Mouse (Mus musculus) hindbrain, embryonic 13.5 days (tissue): Measurements from ENCODE around the gene Slc7a1. TPM values are rescaled to one million over a fixed set of nuclear protein-coding genes. Genes with fewer than 3 reads are reported as not detected.

Experiments
- ATAC-seq: fragments of 200-750 bp; cut with Nextera tagmentation; 2 replicates; pipeline ENCODE4 v1.8.0; 2017; ENCODE audit warnings: moderate TSS enrichment; ENCODE audit not compliant: low FRiP score
- H3K27ac ChIP-seq: fragments of 300-500 bp; sonication (generic); 2 replicates; pipeline ENCODE4 v1.5.1; 2015; ENCODE audit warnings: inconsistent platforms, mild to moderate bottlenecking, moderate library complexity
- H3K27me3 ChIP-seq: fragments of 300-500 bp; sonication (generic); 2 replicates; pipeline ENCODE4 v1.6.1; 2015; ENCODE audit warnings: mild to moderate bottlenecking, inconsistent platforms
- H3K36me3 ChIP-seq: fragments of 300-500 bp; sonication (generic); 2 replicates; pipeline ENCODE4 v1.6.1; 2015; ENCODE audit warnings: mild to moderate bottlenecking, inconsistent platforms
- H3K4me1 ChIP-seq: fragments of 300-500 bp; sonication (generic); replicated peaks from 2 replicates; pipeline ENCODE4 v1.6.1; 2015; ENCODE audit warnings: inconsistent platforms
- H3K4me2 ChIP-seq: fragments of 300-500 bp; sonication (generic); 2 replicates; pipeline ENCODE4 v1.6.1; 2015; ENCODE audit warnings: inconsistent platforms, mild to moderate bottlenecking, moderate library complexity
- H3K4me3 ChIP-seq: fragments of 300-500 bp; sonication (generic); 2 replicates; pipeline ENCODE4 v1.5.1; 2015; ENCODE audit warnings: mild to moderate bottlenecking, inconsistent platforms
- H3K9ac ChIP-seq: fragments of 300-500 bp; sonication (generic); 2 replicates; pipeline ENCODE4 v1.6.1; 2015; ENCODE audit warnings: mild to moderate bottlenecking, inconsistent platforms
- H3K9me3 ChIP-seq: fragments of 300-500 bp; sonication (generic); 2 replicates; pipeline ENCODE4 v1.6.1; 2016; ENCODE audit warnings: inconsistent platforms
- WGBS: fragments of 180-500 bp; shearing (Covaris S2); methylation state at CpG from one replicate; pipeline ENCODE4 v1.1.7; 2015; 5-methylcytosine and 5-hydroxymethylcytosine counted together
- polyA plus RNA-seq: library from polyadenylated mRNA; unstranded; fragments of >200 nt; fragmentation: Nextera tagmentation; extraction: Ambion mirVana; gene quantifications from 2 replicates; pipeline ENCODE4 v1.2.1, GENCODE M21; 2015

The Slc7a1 gene
- polyA plus RNA-seq, 1 experiment from 2014 or later: 29.6 TPM

GRCm38 (mm10) chr5:148377439-148378231, 22.1 kb downstream of the Slc7a1 start:
- no peak overlapping the region for H3K4me2 ChIP-seq
- no peaks in the 10 kb centered on the region for H3K4me1 ChIP-seq
- no peak overlapping the region for H3K9ac ChIP-seq
- H3K9me3 ChIP-seq: no peaks in the 10 kb centered on the region
- no peaks in the 10 kb centered on the region for H3K27me3 ChIP-seq
- H3K4me3 ChIP-seq: no peak overlapping the region
- no peak overlapping the region for H3K27ac ChIP-seq
- H3K36me3 ChIP-seq: no peaks in the 10 kb centered on the region
- ATAC-seq: no peak
- 93% methylated on average over 17 of the region's 17 CpGs for WGBS

GRCm38 (mm10) chr5:148376358-148376757, 23.3 kb downstream of the Slc7a1 start:
- no peak overlapping the region for H3K9ac ChIP-seq
- WGBS: 95% methylated on average over 8 of the region's 8 CpGs
- H3K27me3 ChIP-seq: no peaks in the 10 kb centered on the region
- no peak for ATAC-seq
- no peak overlapping the region for H3K27ac ChIP-seq
- no peaks in the 10 kb centered on the region for H3K36me3 ChIP-seq
- H3K4me3 ChIP-seq: no peak overlapping the region
- H3K4me1 ChIP-seq: no peaks in the 10 kb centered on the region
- H3K9me3 ChIP-seq: no peaks in the 10 kb centered on the region; the same call in 1 of the 2 replicates
- H3K4me2 ChIP-seq: no peak overlapping the region

GRCm38 (mm10) chr5:148375480-148375879, 24.2 kb downstream of the Slc7a1 start:
- H3K27me3 ChIP-seq: no peaks in the 10 kb centered on the region
- H3K4me1 ChIP-seq: no peaks in the 10 kb centered on the region
- H3K9me3 ChIP-seq: peaks cover 3% of the 10 kb centered on the region; the same call in 1 of the 2 replicates
- H3K36me3 ChIP-seq: no peaks in the 10 kb centered on the region
- no peak overlapping the region for H3K9ac ChIP-seq
- no peak for ATAC-seq
- WGBS: 76% methylated on average over 12 of the region's 12 CpGs
- no peak overlapping the region for H3K4me2 ChIP-seq
- no peak overlapping the region for H3K27ac ChIP-seq
- H3K4me3 ChIP-seq: no peak overlapping the region

GRCm38 (mm10) chr5:148373092-148373685, 26.5 kb downstream of the Slc7a1 start:
- peaks cover 3% of the 10 kb centered on the region; the same call in 1 of the 2 replicates for H3K9me3 ChIP-seq
- no peak overlapping the region for H3K27ac ChIP-seq
- H3K9ac ChIP-seq: no peak overlapping the region
- H3K4me2 ChIP-seq: no peak overlapping the region
- ATAC-seq: no peak
- 91% methylated on average over 9 of the region's 9 CpGs for WGBS
- no peaks in the 10 kb centered on the region; the same call in 1 of the 2 replicates for H3K36me3 ChIP-seq
- H3K4me1 ChIP-seq: no peaks in the 10 kb centered on the region
- H3K4me3 ChIP-seq: no peak overlapping the region
- no peaks in the 10 kb centered on the region for H3K27me3 ChIP-seq

- H3K9ac ChIP-seq: no peak overlapping the region
- H3K27ac ChIP-seq: no peak overlapping the region
- no peaks in the 10 kb centered on the region for H3K4me1 ChIP-seq
- H3K4me3 ChIP-seq: no peak overlapping the region
- no peaks in the 10 kb centered on the region for H3K27me3 ChIP-seq
- H3K4me2 ChIP-seq: no peak overlapping the region
- ATAC-seq: no peak
- WGBS: 88% methylated on average over 12 of the region's 12 CpGs
- H3K36me3 ChIP-seq: no peaks in the 10 kb centered on the region; the same call in 1 of the 2 replicates
- peaks cover 3% of the 10 kb centered on the region; the same call in 1 of the 2 replicates for H3K9me3 ChIP-seq
Measured at GRCm38 (mm10) chr5:148372005-148372917, 27.4 kb downstream of the Slc7a1 start.

- no peak for ATAC-seq
- Histone ChIP-seq H3K4me1 (no peaks in the 10 kb centered on the region), H3K27ac (no peak overlapping the region), H3K4me3 (no peak overlapping the region), H3K9me3 (peaks cover 3% of the 10 kb centered on the region; the same call in 1 of the 2 replicates), H3K9ac (no peak overlapping the region), H3K4me2 (no peak overlapping the region), H3K36me3 (no peaks in the 10 kb centered on the region; the same call in 1 of the 2 replicates), H3K27me3 (no peaks in the 10 kb centered on the region)
- WGBS: 92% methylated on average over 9 of the region's 9 CpGs
Measured at GRCm38 (mm10) chr5:148371375-148371774, 28.3 kb downstream of the Slc7a1 start.

GRCm38 (mm10) chr5:148370624-148371023, 29.1 kb downstream of the Slc7a1 start:
- 100% methylated on average over 1 of the region's 1 CpGs for WGBS
- Histone ChIP-seq H3K4me2 (no peak overlapping the region), H3K27ac (no peak overlapping the region), H3K9me3 (peaks cover 3% of the 10 kb centered on the region; the same call in 1 of the 2 replicates), H3K36me3 (no peaks in the 10 kb centered on the region; the same call in 1 of the 2 replicates), H3K4me1 (no peaks in the 10 kb centered on the region), H3K9ac (no peak overlapping the region), H3K27me3 (no peaks in the 10 kb centered on the region), H3K4me3 (no peak overlapping the region)
- no peak for ATAC-seq

GRCm38 (mm10) chr5:148369178-148369577, 30.5 kb downstream of the Slc7a1 start:
- no peak for ATAC-seq
- WGBS: 92% methylated on average over 3 of the region's 3 CpGs
- no peaks in the 10 kb centered on the region for H3K27me3 ChIP-seq

GRCm38 (mm10) chr5:148367816-148368215, 31.9 kb downstream of the Slc7a1 start:
- Histone ChIP-seq H3K9me3 (peaks cover 3% of the 10 kb centered on the region; the same call in 1 of the 2 replicates), H3K36me3 (peaks cover 2% of the 10 kb centered on the region; the same call in 1 of the 2 replicates), H3K27me3 (no peaks in the 10 kb centered on the region), H3K27ac (no peak overlapping the region), H3K4me3 (no peak overlapping the region), H3K4me1 (no peaks in the 10 kb centered on the region), H3K4me2 (no peak overlapping the region), H3K9ac (no peak overlapping the region)
- ATAC-seq: no peak
- 90% methylated on average over 3 of the region's 3 CpGs for WGBS

More at GRCm38 (mm10) chr5:148369178-148369577, 30.5 kb downstream of the Slc7a1 start:
- Histone ChIP-seq H3K36me3 (peaks cover 2% of the 10 kb centered on the region; the same call in 1 of the 2 replicates), H3K4me2 (no peak overlapping the region), H3K9me3 (peaks cover 3% of the 10 kb centered on the region; the same call in 1 of the 2 replicates), H3K4me1 (no peaks in the 10 kb centered on the region), H3K4me3 (no peak overlapping the region), H3K9ac (no peak overlapping the region), H3K27ac (no peak overlapping the region)

GRCm38 (mm10) chr5:148366455-148366854, 33.2 kb downstream of the Slc7a1 start:
- Histone ChIP-seq H3K36me3 (peaks cover 2% of the 10 kb centered on the region; the same call in 1 of the 2 replicates), H3K4me1 (no peaks in the 10 kb centered on the region), H3K9me3 (peaks cover 3% of the 10 kb centered on the region; the same call in 1 of the 2 replicates), H3K9ac (no peak overlapping the region), H3K4me3 (no peak overlapping the region), H3K4me2 (no peak overlapping the region), H3K27me3 (no peaks in the 10 kb centered on the region), H3K27ac (no peak overlapping the region)
- WGBS: 93% methylated on average over 9 of the region's 9 CpGs
- no peak for ATAC-seq

GRCm38 (mm10) chr5:148363441-148364113, 36.1 kb downstream of the Slc7a1 start:
- Histone ChIP-seq H3K27me3 (no peaks in the 10 kb centered on the region), H3K4me2 (no peak overlapping the region), H3K9me3 (no peaks in the 10 kb centered on the region), H3K4me1 (no peaks in the 10 kb centered on the region), H3K4me3 (no peak overlapping the region), H3K36me3 (0 out of 2 replicates have a peak, but pooled peaks cover 2% of the 10 kb centered on the region), H3K27ac (no peak overlapping the region), H3K9ac (no peak overlapping the region)
- ATAC-seq: no peak
- 89% methylated on average over 22 of the region's 22 CpGs for WGBS
